Mouse (Mus musculus): ENCODE data around the gene A030005K14Rik.

The A030005K14Rik gene

GRCm38 (mm10) chr1:83034509-83034908 lies 24.7 kb downstream of the A030005K14Rik start:
- DNase-seq, result no peak

- DNase-seq, result no peak
Measured at GRCm38 (mm10) chr1:83032508-83032907, 26.7 kb downstream of the A030005K14Rik start.

GRCm38 (mm10) chr1:83031950-83032349 lies 27.2 kb downstream of the A030005K14Rik start:
- DNase-seq, result no peak

- no peak for DNase-seq
Measured at GRCm38 (mm10) chr1:83016556-83016955, 42.6 kb downstream of the A030005K14Rik start.

- no peak for DNase-seq
Measured at GRCm38 (mm10) chr1:83015329-83015879, 43.8 kb downstream of the A030005K14Rik start.

- DNase-seq, result no peak
Measured at GRCm38 (mm10) chr1:83014477-83014876, 44.7 kb downstream of the A030005K14Rik start.

All from cerebellum, postnatal 25 days (tissue).